Mouse (Mus musculus) limb, embryonic 13.5 days (tissue): ENCODE results near the gene L3mbtl1. TPM values are rescaled to one million over a fixed set of nuclear protein-coding genes. Genes with fewer than 3 reads are reported as not detected.

Source experiments
- ATAC-seq: fragments of 200-750 bp; cut with Nextera tagmentation; 2 replicates; pipeline ENCODE4 v1.8.0; 2017; ENCODE audit warnings: low read depth, moderate number of reproducible peaks, moderate TSS enrichment; ENCODE audit not compliant: low FRiP score
- H3K27ac ChIP-seq: fragments of 300-500 bp; sonication (generic); 2 replicates; pipeline ENCODE4 v1.5.1; 2015; ENCODE audit warnings: inconsistent platforms, mild to moderate bottlenecking, moderate library complexity
- H3K27me3 ChIP-seq: fragments of 300-500 bp; sonication (generic); 2 replicates; pipeline ENCODE4 v1.6.1; 2015; ENCODE audit warnings: mild to moderate bottlenecking, inconsistent platforms
- H3K36me3 ChIP-seq: fragments of 300-500 bp; sonication (generic); 2 replicates; pipeline ENCODE4 v1.6.1; 2015; ENCODE audit warnings: inconsistent platforms, mild to moderate bottlenecking, moderate library complexity
- H3K4me1 ChIP-seq: fragments of 300-500 bp; sonication (generic); 2 replicates; pipeline ENCODE4 v1.6.1; 2015; ENCODE audit warnings: inconsistent platforms
- H3K4me2 ChIP-seq: fragments of 300-500 bp; sonication (generic); replicated peaks from 2 replicates; pipeline ENCODE4 v1.6.1; 2015; ENCODE audit warnings: inconsistent platforms, mild to moderate bottlenecking, moderate library complexity
- H3K4me3 ChIP-seq: fragments of 300-500 bp; sonication (generic); 2 replicates; pipeline ENCODE4 v1.5.1; 2015; ENCODE audit warnings: moderate library complexity, mild to moderate bottlenecking, inconsistent platforms
- H3K9ac ChIP-seq: fragments of 300-500 bp; sonication (generic); 2 replicates; pipeline ENCODE4 v1.6.1; 2015; ENCODE audit warnings: mild to moderate bottlenecking, inconsistent platforms
- H3K9me3 ChIP-seq: fragments of 300-500 bp; sonication (generic); 2 replicates; pipeline ENCODE4 v1.6.1; 2016; ENCODE audit warnings: inconsistent platforms
- WGBS: fragments of 180-500 bp; shearing (Covaris S2); methylation state at CpG from one replicate; pipeline ENCODE4 v1.1.7; 2015; 5-methylcytosine and 5-hydroxymethylcytosine counted together
- polyA plus RNA-seq: library from polyadenylated mRNA; unstranded; fragments of >200 nt; fragmentation: Nextera tagmentation; extraction: Ambion mirVana; gene quantifications from 2 replicates; pipeline ENCODE4 v1.2.1, GENCODE M21; 2015

L3mbtl1 gene
- polyA plus RNA-seq, 1 experiment from 2014 or later = 0.20 TPM

- no peak overlapping the region for H3K27ac ChIP-seq
- no peaks in the 10 kb centered on the region for H3K9me3 ChIP-seq
- H3K4me1 ChIP-seq = peaks cover 5% of the 10 kb centered on the region
- no peak for ATAC-seq
- peaks cover under 1% of the 10 kb centered on the region for H3K36me3 ChIP-seq
- no peak overlapping the region for H3K4me2 ChIP-seq
- WGBS = 72% methylated on average over 3 of the region's 3 CpGs
- no peak overlapping the region for H3K4me3 ChIP-seq
- H3K9ac ChIP-seq = no peak overlapping the region
- H3K27me3 ChIP-seq = peaks cover 12% of the 10 kb centered on the region
These were observed 15.2 kb upstream of the L3mbtl1 start for GRCm38 (mm10) chr2:162927918-162928585.

GRCm38 (mm10) chr2:162929704-162930103 is 13.6 kb upstream of the L3mbtl1 start:
- ATAC-seq = no peak
- peaks cover 12% of the 10 kb centered on the region for H3K27me3 ChIP-seq
- WGBS = 78% methylated on average over 3 of the region's 3 CpGs
- no peak overlapping the region for H3K9ac ChIP-seq
- peaks cover 17% of the 10 kb centered on the region for H3K36me3 ChIP-seq
- no peak overlapping the region for H3K4me3 ChIP-seq
- H3K9me3 ChIP-seq = no peaks in the 10 kb centered on the region
- peaks cover 11% of the 10 kb centered on the region for H3K4me1 ChIP-seq
- H3K27ac ChIP-seq = no peak overlapping the region
- H3K4me2 ChIP-seq = peak overlapping the region; percentile 73; the same call in 1 of the 2 replicates

GRCm38 (mm10) chr2:162930516-162931122 is 12.7 kb upstream of the L3mbtl1 start:
- H3K27me3 ChIP-seq = peaks cover 12% of the 10 kb centered on the region
- peak overlapping the region; percentile 100 for H3K9ac ChIP-seq
- peak overlapping the region; percentile 90 for H3K4me3 ChIP-seq
- under 1% methylated on average over 18 of the region's 18 CpGs for WGBS
- H3K4me2 ChIP-seq = peak overlapping the region; percentile 73
- 0 out of 2 replicates have a peak, but pooled peaks have one; percentile 0 for ATAC-seq
- H3K36me3 ChIP-seq = peaks cover 27% of the 10 kb centered on the region
- peaks cover 11% of the 10 kb centered on the region for H3K4me1 ChIP-seq
- H3K27ac ChIP-seq = peak overlapping the region; percentile 95
- H3K9me3 ChIP-seq = no peaks in the 10 kb centered on the region

- Histone ChIP-seq H3K4me3 (peak within 1 kb of the TSS; percentile 90), H3K4me2 (peak within 1 kb of the TSS; percentile 73), H3K4me1 (peaks cover 11% of the 10 kb centered on the region), H3K36me3 (peaks cover 31% of the 10 kb centered on the region), H3K9ac (peak within 1 kb of the TSS; percentile 100), H3K9me3 (no peaks in the 10 kb centered on the region), H3K27me3 (peaks cover 12% of the 10 kb centered on the region), H3K27ac (peak within 1 kb of the TSS; percentile 95)
- under 1% methylated on average over 66 of the region's 68 CpGs for WGBS
- ATAC-seq = peak; percentile 92
These were observed 12.1 kb upstream of the L3mbtl1 start, which contains the start of gene Srsf6 for GRCm38 (mm10) chr2:162931123-162931673. Srsf6 (plus strand) TSS chr2:162931528.

- no peaks in the 10 kb centered on the region for H3K9me3 ChIP-seq
- ATAC-seq = peak; percentile 49
- H3K4me3 ChIP-seq = peak overlapping the region; percentile 90
- peak overlapping the region; percentile 70 for H3K4me2 ChIP-seq
- H3K9ac ChIP-seq = peak overlapping the region; percentile 100
- H3K4me1 ChIP-seq = peaks cover 11% of the 10 kb centered on the region
- under 1% methylated on average over 86 of the region's 103 CpGs for WGBS
- peaks cover 12% of the 10 kb centered on the region for H3K27me3 ChIP-seq
- H3K27ac ChIP-seq = peak overlapping the region; percentile 95
- peaks cover 38% of the 10 kb centered on the region for H3K36me3 ChIP-seq
These were observed 11.3 kb upstream of the L3mbtl1 start for GRCm38 (mm10) chr2:162931674-162932650.

- Histone ChIP-seq H3K4me1 (peaks cover 11% of the 10 kb centered on the region), H3K27ac (no peak overlapping the region), H3K4me3 (peak overlapping the region; percentile 90), H3K27me3 (peaks cover 12% of the 10 kb centered on the region), H3K36me3 (peaks cover 44% of the 10 kb centered on the region), H3K4me2 (peak overlapping the region; percentile 70), H3K9ac (peak overlapping the region; percentile 100), H3K9me3 (no peaks in the 10 kb centered on the region)
- ATAC-seq = no peak
- 50% methylated on average over 4 of the region's 4 CpGs for WGBS
These were observed 10.6 kb upstream of the L3mbtl1 start for GRCm38 (mm10) chr2:162932706-162933105.

GRCm38 (mm10) chr2:162934421-162934820 is 8.9 kb upstream of the L3mbtl1 start:
- no peak overlapping the region for H3K9ac ChIP-seq
- ATAC-seq = no peak
- peaks cover 5% of the 10 kb centered on the region for H3K27me3 ChIP-seq
- WGBS = 96% methylated on average over 19 of the region's 19 CpGs
- no peaks in the 10 kb centered on the region for H3K9me3 ChIP-seq
- no peak overlapping the region for H3K4me3 ChIP-seq
- H3K36me3 ChIP-seq = peaks cover 59% of the 10 kb centered on the region
- no peak overlapping the region for H3K4me2 ChIP-seq
- no peak overlapping the region for H3K27ac ChIP-seq
- peaks cover 11% of the 10 kb centered on the region for H3K4me1 ChIP-seq

- Histone ChIP-seq H3K4me2 (no peak overlapping the region), H3K4me1 (peaks cover 11% of the 10 kb centered on the region), H3K9ac (no peak overlapping the region), H3K27me3 (no peaks in the 10 kb centered on the region), H3K36me3 (peaks cover 72% of the 10 kb centered on the region), H3K4me3 (no peak overlapping the region), H3K27ac (no peak overlapping the region), H3K9me3 (no peaks in the 10 kb centered on the region)
- ATAC-seq = no peak
- 93% methylated on average over 3 of the region's 3 CpGs for WGBS
These were observed 7.6 kb upstream of the L3mbtl1 start for GRCm38 (mm10) chr2:162935700-162936099.

GRCm38 (mm10) chr2:162939562-162939961 is 3.7 kb upstream of the L3mbtl1 start:
- ATAC-seq = no peak
- Histone ChIP-seq H3K4me2 (no peak overlapping the region), H3K4me1 (peaks cover 22% of the 10 kb centered on the region), H3K9ac (no peak overlapping the region), H3K27ac (no peak overlapping the region), H3K4me3 (no peak overlapping the region), H3K36me3 (peaks cover 60% of the 10 kb centered on the region), H3K27me3 (peaks cover 16% of the 10 kb centered on the region), H3K9me3 (no peaks in the 10 kb centered on the region)
- WGBS = 78% methylated on average over 1 of the region's 1 CpGs

- 0 out of 2 replicates have a peak overlapping the region, but pooled peaks have one; percentile 68 for H3K9ac ChIP-seq
- ATAC-seq = no peak
- H3K9me3 ChIP-seq = no peaks in the 10 kb centered on the region
- H3K4me1 ChIP-seq = peaks cover 22% of the 10 kb centered on the region
- H3K27me3 ChIP-seq = peaks cover 21% of the 10 kb centered on the region
- H3K4me3 ChIP-seq = peak overlapping the region; percentile 57
- no peak overlapping the region for H3K27ac ChIP-seq
- H3K36me3 ChIP-seq = peaks cover 22% of the 10 kb centered on the region
- WGBS = 7% methylated on average over 11 of the region's 11 CpGs
- peak overlapping the region; percentile 97 for H3K4me2 ChIP-seq
These were observed 659 bp downstream of the L3mbtl1 start for GRCm38 (mm10) chr2:162943931-162944330.

GRCm38 (mm10) chr2:162946964-162947363 is 3.7 kb downstream of the L3mbtl1 start:
- H3K4me3 ChIP-seq = no peak overlapping the region
- peaks cover 18% of the 10 kb centered on the region for H3K27me3 ChIP-seq
- 81% methylated on average over 5 of the region's 5 CpGs for WGBS
- no peak overlapping the region for H3K27ac ChIP-seq
- ATAC-seq = no peak
- H3K4me1 ChIP-seq = peaks cover 17% of the 10 kb centered on the region
- H3K4me2 ChIP-seq = no peak overlapping the region
- H3K36me3 ChIP-seq = no peaks in the 10 kb centered on the region
- no peaks in the 10 kb centered on the region for H3K9me3 ChIP-seq
- no peak overlapping the region for H3K9ac ChIP-seq
